Mouse (Mus musculus) myocyte (in vitro differentiated cells): ENCODE measurements around the gene Slc25a5.

Source experiments
- CEBPB ChIP-seq: IDR thresholded peaks from 2 replicates; pipeline ENCODE4 v1.6.1; 2011; ENCODE audit warnings: mild to moderate bottlenecking, moderate library complexity; ENCODE audit not compliant: poor library complexity, insufficient read depth, severe bottlenecking
- E2F4 ChIP-seq: IDR thresholded peaks from one replicate; pipeline ENCODE4 v1.6.1; 2011; ENCODE audit warnings: mild to moderate bottlenecking, control low read depth, moderate library complexity; ENCODE audit not compliant: insufficient read depth
- POLR2A ChIP-seq: IDR thresholded peaks from one replicate; pipeline ENCODE4 v1.6.1; 2011; ENCODE audit warnings: low read depth, mild to moderate bottlenecking, control low read depth, moderate library complexity; ENCODE audit not compliant: insufficient read length
- POLR2AphosphoS2 ChIP-seq: IDR thresholded peaks from one replicate; pipeline ENCODE4 v1.6.1; 2011; ENCODE audit warnings: low read depth, control low read depth; ENCODE audit not compliant: insufficient read length
- SRF ChIP-seq: IDR thresholded peaks from one replicate; pipeline ENCODE4 v1.6.1; 2011; ENCODE audit warnings: low read depth; ENCODE audit not compliant: control insufficient read depth, insufficient read length
- TCF12 ChIP-seq: IDR thresholded peaks from one replicate; pipeline ENCODE4 v1.6.1; 2011; ENCODE audit warnings: mild to moderate bottlenecking, control low read depth; ENCODE audit not compliant: poor library complexity, insufficient read depth, severe bottlenecking
- TCF3 ChIP-seq: IDR thresholded peaks from one replicate; pipeline ENCODE4 v1.6.1; 2011; ENCODE audit warnings: low read depth, control low read depth; ENCODE audit not compliant: insufficient read length

DNA sequence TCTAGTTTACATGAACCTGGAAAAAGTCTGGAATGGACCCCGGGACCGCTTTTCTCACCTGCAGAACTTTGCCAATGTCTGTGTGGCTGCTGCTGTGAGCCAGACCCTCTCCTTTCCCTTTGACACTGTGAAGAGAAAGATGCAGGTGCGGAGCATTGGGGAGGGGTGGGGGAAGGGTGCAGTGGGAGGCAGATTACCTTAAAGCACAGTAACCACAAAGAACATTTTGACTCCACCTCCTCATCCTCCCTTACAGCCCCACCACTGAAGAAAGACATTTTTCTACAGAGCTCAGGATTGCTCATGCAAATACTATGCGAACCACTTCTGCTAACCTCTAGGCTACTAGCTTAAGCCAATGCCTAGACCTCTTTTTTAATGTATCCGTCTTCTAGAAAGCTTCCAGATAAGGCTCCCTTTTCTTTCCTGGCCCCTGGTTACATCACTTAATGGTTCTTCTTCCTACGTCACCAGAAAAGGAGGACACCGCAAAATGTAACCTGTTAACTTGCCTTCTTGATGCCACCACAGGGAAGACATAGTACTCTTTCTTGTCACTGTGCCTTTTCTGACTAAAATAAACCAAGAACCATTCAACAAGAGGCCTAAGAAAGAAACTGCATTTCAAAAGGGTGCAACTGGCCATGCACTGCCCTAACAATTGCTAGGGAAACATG, 37.5 kb upstream of the Slc25a5 start:
- no peak for TF ChIP-seq TCF12
- TF ChIP-seq TCF3, result no peak
- no peak for TF ChIP-seq POLR2A
- no peak for TF ChIP-seq SRF
- no peak for TF ChIP-seq CEBPB
- no peak for TF ChIP-seq POLR2AphosphoS2
- TF ChIP-seq E2F4, result no peak
